Mouse (Mus musculus) v-Abl transformed pro-B cells (cell line): ENCODE measurements around the gene Entpd7.

ENCODE experiments used
- in situ Hi-C, 2 experiments: fragments of 400-800 bp; cut with MboI; formaldehyde crosslinking; loops; one replicate each; pipeline ENCODE4 v1.15.1; 2025; ENCODE audit not compliant: unreplicated experiment in 2 of 2

Gene Entpd7

DNA sequence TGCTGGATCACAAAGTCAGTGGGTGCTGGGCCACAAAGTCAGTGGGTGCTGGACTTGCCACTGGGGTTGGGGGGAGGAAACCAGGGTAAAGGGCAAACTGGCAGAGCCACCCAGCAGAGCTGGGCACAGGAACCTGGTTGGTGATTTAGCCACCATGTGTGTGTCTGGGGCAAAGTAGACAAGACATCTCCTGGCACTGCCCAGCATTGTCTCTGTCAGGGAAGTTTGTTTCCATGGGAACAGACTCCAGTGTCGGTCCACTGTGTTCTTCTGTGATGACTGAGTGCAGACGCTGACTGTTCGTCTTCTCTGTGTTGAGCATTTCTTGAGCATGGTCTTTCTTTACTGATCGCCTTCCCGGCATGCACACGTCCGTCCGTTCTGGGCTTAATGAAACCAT lies 19.8 kb downstream of the Entpd7 start:
- in situ Hi-C loops = no loop called here

DNA sequence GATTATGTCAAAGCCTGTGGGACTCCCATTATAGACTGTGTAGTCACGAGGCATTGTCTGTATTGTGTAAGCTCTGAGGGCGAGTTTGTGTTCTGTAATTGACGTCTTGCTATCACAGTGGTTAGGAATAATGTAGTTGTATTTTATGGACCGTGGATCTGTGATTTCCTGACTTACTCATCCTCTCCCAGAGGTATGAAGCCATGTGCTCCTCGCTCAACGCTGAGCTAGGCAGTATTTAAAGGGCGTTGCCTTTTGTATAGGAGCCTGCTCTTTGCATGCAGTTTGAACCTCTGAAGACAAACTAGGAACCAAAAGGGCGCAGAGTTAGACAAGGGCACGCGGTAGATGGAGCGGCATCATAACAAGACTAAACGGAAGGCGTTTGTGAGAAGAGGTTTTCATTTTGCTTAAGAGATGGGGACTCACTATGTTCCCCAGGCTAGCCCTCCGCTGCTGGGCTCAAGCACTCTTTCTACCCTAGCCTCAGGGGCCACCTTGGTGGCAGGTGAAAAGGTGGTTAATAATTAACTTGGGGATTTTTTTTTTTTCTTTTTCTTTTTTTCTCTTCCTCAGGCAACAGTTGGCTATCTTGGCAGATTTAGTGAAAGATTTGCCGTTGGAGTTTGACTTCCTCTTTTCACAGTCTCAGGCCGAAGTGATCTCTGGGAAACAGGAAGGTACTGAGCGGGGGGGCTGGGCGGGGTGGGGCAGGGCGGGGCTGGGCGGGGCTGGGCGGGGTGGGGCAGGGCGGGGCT lies 21.9 kb downstream of the Entpd7 start:
- in situ Hi-C loops = loop anchor here in 1 of 2 experiments (5.0 kb wide), 2 partner anchors 34 to 41 kb away; partner anchors contain the start of genes Cox15 and Cutc

GRCm38 (mm10) chr19:43711971-43712370 lies 22.5 kb downstream of the Entpd7 start:
- in situ Hi-C loops = loop anchor here in 1 of 2 experiments (5.0 kb wide), 2 partner anchors 35 to 40 kb away; partner anchors contain the start of genes Cox15 and Cutc

GRCm38 (mm10) chr19:43720061-43720460 lies 30.6 kb downstream of the Entpd7 start:
- in situ Hi-C loops = no loop called here

GRCm38 (mm10) chr19:43722891-43723290 lies 33.4 kb downstream of the Entpd7 start:
- in situ Hi-C loops = no loop called here

GRCm38 (mm10) chr19:43723501-43723900 lies 34.0 kb downstream of the Entpd7 start:
- in situ Hi-C loops = no loop called here

- in situ Hi-C loops = no loop called here
Observed at GRCm38 (mm10) chr19:43724194-43724593, 34.7 kb downstream of the Entpd7 start.

GRCm38 (mm10) chr19:43724821-43725220 lies 35.3 kb downstream of the Entpd7 start:
- in situ Hi-C loops = no loop called here

DNA sequence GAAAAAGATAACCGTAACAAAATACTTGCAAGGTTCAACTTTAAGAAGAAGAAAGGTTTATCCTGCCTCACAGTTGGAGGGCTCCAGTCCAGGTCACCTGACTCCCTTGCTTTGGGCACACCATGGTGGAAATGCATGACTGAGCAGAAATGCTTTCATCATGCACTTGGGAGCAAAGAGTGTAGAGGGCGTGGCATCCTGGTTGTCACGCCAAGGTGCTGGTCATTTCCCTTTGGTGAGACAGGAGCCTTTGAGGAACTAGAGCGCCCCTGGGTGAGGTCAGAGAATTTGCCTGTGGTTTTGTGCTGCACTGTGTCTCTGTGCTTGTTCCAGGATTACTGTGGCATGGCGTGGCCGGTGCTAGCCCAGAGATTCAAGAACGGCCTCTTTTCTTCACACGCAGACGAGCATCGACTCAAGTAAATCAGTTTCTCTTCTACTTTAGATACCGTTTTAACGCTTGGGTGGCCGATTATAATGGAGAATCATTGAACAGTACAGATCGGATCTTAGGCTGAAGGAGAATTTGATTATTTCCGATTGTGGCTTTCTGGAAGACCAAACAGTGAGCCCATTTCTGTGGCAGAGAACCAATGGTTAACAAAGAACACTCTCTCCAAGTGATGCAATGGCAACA lies 37.2 kb downstream of the Entpd7 start:
- in situ Hi-C loops = no loop called here

DNA sequence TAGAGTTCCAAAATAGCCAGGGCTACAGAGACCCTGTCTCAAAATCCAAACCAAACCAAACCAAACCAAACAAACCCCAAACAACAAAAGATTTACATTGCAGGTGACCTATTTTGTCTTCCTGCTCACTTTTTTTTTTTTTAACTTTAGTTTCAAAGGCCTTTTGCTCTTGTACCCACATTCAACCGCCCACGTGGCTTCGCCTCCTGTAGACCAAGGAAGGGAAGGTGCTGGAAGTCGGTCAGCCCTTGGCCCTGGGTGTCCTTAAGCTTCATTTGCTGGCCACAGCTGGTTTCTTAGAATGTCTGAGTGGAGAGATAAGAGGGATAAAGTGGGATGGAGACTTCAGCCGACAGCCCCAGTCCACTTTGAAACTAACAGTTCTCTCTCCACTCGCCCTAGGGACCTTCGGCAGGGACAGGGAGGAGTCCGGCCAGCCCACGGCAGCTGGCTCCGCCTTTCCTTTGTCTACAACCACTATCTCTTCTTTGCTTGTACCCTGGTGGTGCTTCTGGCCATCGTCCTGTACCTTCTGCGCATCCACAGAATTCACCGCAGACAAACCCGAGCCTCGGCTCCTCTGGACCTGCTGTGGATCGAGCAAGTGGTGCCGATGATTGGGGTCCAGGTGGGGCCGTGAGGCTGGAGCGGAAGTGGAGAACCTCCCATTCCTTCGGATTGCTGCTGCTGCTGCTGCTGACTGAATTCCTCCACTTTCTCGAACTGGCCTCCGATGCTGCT lies 40.0 kb downstream of the Entpd7 start:
- in situ Hi-C loops = no loop called here

DNA sequence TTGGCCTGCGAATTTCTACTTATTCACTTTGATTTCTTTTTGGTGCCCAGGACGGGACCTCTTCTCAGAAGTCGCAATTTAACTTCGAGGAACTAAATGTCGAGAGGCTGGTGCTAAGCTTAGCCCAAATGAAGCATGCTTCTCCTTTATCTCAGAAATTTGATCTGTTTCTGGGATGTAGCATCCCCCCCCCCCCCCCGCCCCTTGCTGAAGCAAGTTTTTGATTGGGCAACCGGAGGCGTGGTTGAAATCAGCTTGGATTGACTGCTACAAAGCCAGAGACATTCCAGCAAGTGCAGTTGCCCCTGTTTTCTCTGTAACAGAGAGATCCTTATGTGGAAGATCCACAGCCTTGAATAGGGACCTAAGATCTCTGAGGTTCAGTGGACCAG lies 40.6 kb downstream of the Entpd7 start:
- in situ Hi-C loops = no loop called here

GRCm38 (mm10) chr19:43731157-43731556 lies 41.7 kb downstream of the Entpd7 start:
- in situ Hi-C loops = no loop called here

DNA sequence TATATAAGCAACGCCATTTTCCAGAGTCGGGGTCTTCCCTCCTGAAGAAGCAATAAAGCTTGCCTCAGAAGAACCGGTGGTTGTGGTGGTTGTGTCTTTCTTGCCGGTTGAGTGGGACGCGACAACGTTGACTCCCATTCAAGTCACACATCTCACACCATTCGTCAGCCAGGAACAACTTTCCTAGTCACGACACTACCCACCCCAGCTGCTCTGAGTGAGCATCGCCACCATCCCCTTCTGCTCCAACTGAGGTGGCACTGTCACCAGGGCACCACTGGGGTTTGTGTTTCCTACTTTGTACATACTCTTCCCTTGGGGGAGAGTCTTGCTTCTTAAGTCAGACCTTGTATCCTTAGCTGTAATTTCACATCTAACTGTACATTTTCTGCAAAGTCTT lies 48.9 kb downstream of the Entpd7 start:
- in situ Hi-C loops = no loop called here

DNA sequence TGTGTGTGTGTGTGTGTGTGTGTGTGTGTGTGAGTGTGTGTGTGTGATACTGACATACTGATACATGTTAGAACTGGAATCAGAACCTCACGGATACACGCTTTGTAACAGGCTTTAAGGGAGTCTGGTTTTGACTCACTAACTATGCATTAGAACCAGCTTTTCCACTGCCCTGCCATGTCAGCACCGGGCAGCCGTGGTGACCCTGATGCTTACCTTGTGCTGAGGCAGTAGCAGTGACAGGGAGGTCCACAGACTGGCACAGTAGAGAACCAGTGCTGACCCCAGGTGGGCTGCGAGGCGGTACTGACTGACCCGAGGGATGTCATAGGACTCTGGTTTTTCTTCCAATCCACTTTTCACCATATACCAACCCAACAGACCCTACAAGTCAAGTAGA lies 53.9 kb downstream of the Entpd7 start:
- in situ Hi-C loops = no loop called here

GRCm38 (mm10) chr19:43745740-43746139 lies 56.3 kb downstream of the Entpd7 start:
- in situ Hi-C loops = no loop called here

- in situ Hi-C loops = no loop called here
Observed at GRCm38 (mm10) chr19:43747877-43748276, 58.4 kb downstream of the Entpd7 start.

GRCm38 (mm10) chr19:43750008-43750407 lies 60.5 kb downstream of the Entpd7 start:
- in situ Hi-C loops = loop anchor here (5.0 to 25.0 kb wide), 6 partner anchors 38 to 963 kb away; partner anchors contain the start of genes Got1 (in 2 of the 2) and Hps1 (in 1 of the 2)

GRCm38 (mm10) chr19:43752489-43753225 lies 63.2 kb downstream of the Entpd7 start, which contains the start of the genes Cutc and Cox15:
Gene Cutc (plus strand): TSS chr19:43752996.
Gene Cox15 (minus strand): TSS chr19:43753000.
- in situ Hi-C loops = loop anchor here (5.0 to 25.0 kb wide), 6 partner anchors 40 to 965 kb away; partner anchors contain the start of genes Got1 (in 2 of the 2) and Hps1 (in 1 of the 2)

DNA sequence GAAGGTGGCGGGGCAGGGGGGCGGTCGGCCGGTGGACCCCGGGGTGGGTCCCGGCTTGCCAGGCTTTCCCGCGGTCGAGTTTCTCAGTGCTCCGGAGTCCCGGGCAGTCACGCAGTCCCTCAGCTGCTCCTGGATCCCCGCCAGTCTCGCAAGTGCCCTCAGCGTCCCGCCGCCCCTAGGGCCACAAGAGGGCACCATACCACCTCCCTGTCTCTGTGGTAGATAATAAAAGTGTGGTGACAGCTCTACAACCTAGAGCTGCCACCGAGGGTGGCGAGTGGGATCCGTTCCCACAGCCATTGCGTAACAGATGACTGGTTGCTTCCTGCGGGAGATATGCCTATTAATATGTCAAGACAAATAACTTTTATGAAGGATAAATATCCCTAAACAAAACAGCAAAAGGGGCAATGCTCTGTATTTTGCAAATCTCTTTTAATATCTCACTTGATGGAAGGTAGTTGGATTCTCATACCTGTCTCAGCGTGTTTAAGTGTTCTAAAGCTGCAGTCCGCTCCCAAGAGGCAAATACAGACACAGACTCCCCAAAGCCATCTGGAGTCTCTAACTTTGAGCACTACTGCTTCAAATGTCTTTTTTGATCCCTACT lies 63.9 kb downstream of the Entpd7 start:
- in situ Hi-C loops = loop anchor here (5.0 to 25.0 kb wide), 6 partner anchors 41 to 966 kb away; partner anchors contain the start of genes Got1 (in 2 of the 2) and Hps1 (in 1 of the 2)

- in situ Hi-C loops = loop anchor here (5.0 to 25.0 kb wide), 6 partner anchors 42 to 967 kb away; partner anchors contain the start of genes Got1 (in 2 of the 2) and Hps1 (in 1 of the 2)
Observed at GRCm38 (mm10) chr19:43754237-43754636, 64.8 kb downstream of the Entpd7 start.
